Mouse (Mus musculus): ENCODE measurements around the gene Man1c1.

GRCm38 (mm10) chr4:134704590-134704989 is 500 bp upstream of the Man1c1 start:
- TF ChIP-seq POLR2A (IDR thresholded peaks at IDR 0.05; ENCODE audit: low read depth, low read length), result no peak
- TF ChIP-seq CTCF (IDR thresholded peaks at IDR 0.05; ENCODE audit: extremely low read depth, insufficient read depth, insufficient read length, insufficient replicate concordance), result no peak

Data from spleen, adult 2 months (tissue).